Comparison of ENCODE assay signal across 8 mouse cellular contexts in genomic region chr2:25460551-25461309, GRCm38 (mm10). TPM values are rescaled to one million over a fixed set of nuclear protein-coding genes. Genes with fewer than 3 reads are reported as not detected.
A peak's percentile ranks its signal among the peaks of the same experiment; 100 is the strongest.
DNase-seq lines count a peak whose midpoint lies in the region; ATAC-seq and TF ChIP-seq lines count a peak whose summit lies in the region.

Gene Paxx (minus strand): TSS chr2:25461094.

- peaks cover 0 to 9% of the 10 kb centered on the region in 2 experiments; a peak in 1 of 4 replicates for H3K4me1 ChIP-seq in ES-E14 (ENCODE audit: control insufficient read depth in 2 of 2, insufficient read depth in 2 of 2, low read length in 2 of 2, poor library complexity in 1 of 2)
- H3K4me1 ChIP-seq in forebrain, embryonic 15.5 days, result peaks cover 26% of the 10 kb centered on the region
- peaks cover 9% of the 10 kb centered on the region for H3K4me1 ChIP-seq in lung, adult 2 months (ENCODE audit: control insufficient read depth, insufficient read depth, low read length)

- ATAC-seq in forebrain, embryonic 15.5 days (replicated peaks), result peak; percentile 90
- ATAC-seq in neutrophil, adult 5-6 weeks (ENCODE audit: extremely low read depth, insufficient number of reproducible peaks, low FRiP score, poor library complexity, severe bottlenecking), result peak; percentile 88

- intact Hi-C loops in heart, postnatal 25 days (cut with DNase I), result no loop called here

- H3K36me3 ChIP-seq in ES-E14 (ENCODE audit: control insufficient read depth, insufficient read depth, low read length, poor library complexity, severe bottlenecking), result no peaks in the 10 kb centered on the region
- no peaks in the 10 kb centered on the region for H3K36me3 ChIP-seq in forebrain, embryonic 15.5 days

- in situ Hi-C loops in ES-E14 (cut with MboI; ENCODE audit: low sequenced_read_pairs in 2 of 2, unreplicated experiment in 2 of 2), result no loop called here

- peak within 1 kb of the TSS; percentile 82 for H3K9ac ChIP-seq in ES-E14 (ENCODE audit: insufficient read depth, low read depth, low read length, poor library complexity, severe bottlenecking)
- H3K9ac ChIP-seq in forebrain, embryonic 15.5 days (replicated peaks), result peak within 1 kb of the TSS; percentile 88

- under 1% methylated on average over 48 of the region's 48 CpGs for WGBS in forebrain, embryonic 15.5 days
- under 1% methylated on average over 48 of the region's 48 CpGs for WGBS in lung, adult 2 months

- peak within 1 kb of the TSS; percentile 68 to 79 for H3K4me3 ChIP-seq in ES-E14 (ENCODE audit: insufficient read depth in 1 of 2, low read depth in 1 of 2, low read length in 2 of 2, poor library complexity in 1 of 2, severe bottlenecking in 1 of 2)
- H3K4me3 ChIP-seq in forebrain, embryonic 15.5 days, result peak within 1 kb of the TSS; percentile 83
- H3K4me3 ChIP-seq in lung, adult 2 months (replicated peaks; ENCODE audit: extremely low read depth, low read depth, low read length), result peak within 1 kb of the TSS; percentile 84

- DNase-seq in ES-E14 (ENCODE audit: low read depth, low spot score), result peak; percentile 97
- DNase-seq in cerebellum, adult 11-12 months, result peak; percentile 97
- peak; percentile 90 for DNase-seq in heart, postnatal 25 days (ENCODE audit: low spot score)
- peak; percentile 89 to 95 for DNase-seq in layer of hippocampus, adult 18-20 months (ENCODE audit: low spot score in 2 of 2)
- DNase-seq in lung, adult 2 months, result peak; percentile 89
- peak; percentile 93 to 97 for DNase-seq in thymus, adult 18-20 months

- TF ChIP-seq CTCF in lung, adult 2 months (IDR thresholded peaks at IDR 0.05; ENCODE audit: insufficient read depth, low read length), result no peak

- H3K27me3 ChIP-seq in forebrain, embryonic 15.5 days, result no peaks in the 10 kb centered on the region

- peak within 1 kb of the TSS; percentile 23; the same call in 1 of the 2 replicates for H3K27ac ChIP-seq in ES-E14 (ENCODE audit: insufficient read depth, low read depth, low read length, poor library complexity, severe bottlenecking)
- peak within 1 kb of the TSS; percentile 99 for H3K27ac ChIP-seq in forebrain, embryonic 15.5 days (replicated peaks)

- no peaks in the 10 kb centered on the region for H3K9me3 ChIP-seq in ES-E14 (ENCODE audit: control insufficient read depth, insufficient read depth, low read depth, low read length)
- no peaks in the 10 kb centered on the region for H3K9me3 ChIP-seq in forebrain, embryonic 15.5 days

- TF ChIP-seq POLR2A in lung, adult 2 months (IDR thresholded peaks at IDR 0.05; ENCODE audit: borderline replicate concordance, extremely low read depth, low read depth, low read length), result peak; percentile 79; the same call in 1 of the 2 replicates

- peak within 1 kb of the TSS; percentile 90 for H3K4me2 ChIP-seq in forebrain, embryonic 15.5 days (replicated peaks)

TF ChIP-seq in ES-E14, 5 proteins besides CTCF, POLR2A, EP300 and RAD21:
- no peak for TF ChIP-seq CHD2 (IDR thresholded peaks at IDR 0.05; ENCODE audit: low read depth, low read length)

RNA-seq across cellular contexts. Expression of gene Paxx, which starts in this region (rescaled TPM):
- total RNA-seq in ES-E14 (2012; rRNA removed), result 4.8 and 7.2 TPM in 2 replicates
- 100 and 101 TPM in 2 replicates for polyA plus RNA-seq in forebrain, embryonic 15.5 days (2015; fragmentation: Nextera tagmentation; extraction: Ambion mirVana)
- 10 to 100 TPM; 17.4 to 20.8 TPM for total RNA-seq in heart, postnatal 25 days (2021)
- total RNA-seq in layer of hippocampus, adult 18-20 months (2021), result 10 to 100 TPM; 56.7 to 61.3 TPM
- polyA plus RNA-seq in lung, adult 2 months (2012; rRNA removed), result 74.6 and 76.0 TPM in 2 replicates
- total RNA-seq in neutrophil, adult 5-6 weeks (2017), result 38.3 and 54.9 TPM in 2 replicates

Comparison
In these comparisons a context has a peak if more than half of its experiments do, and no peak if none do; other contexts are left out.
1. Peak in every context shown above with its lines: DNase-seq, ATAC-seq, H3K4me3 ChIP-seq and H3K27ac ChIP-seq.